Mouse (Mus musculus) hindbrain, embryonic 14.5 days (tissue): ENCODE measurements around the gene Mad2l2. TPM values are rescaled to one million over a fixed set of nuclear protein-coding genes. Genes with fewer than 3 reads are reported as not detected.

ENCODE experiments used
- ATAC-seq: fragments of 200-750 bp; cut with Nextera tagmentation; 2 replicates; pipeline ENCODE4 v1.8.0; 2017; ENCODE audit warnings: moderate number of reproducible peaks, mild to moderate bottlenecking, moderate TSS enrichment, moderate library complexity; ENCODE audit not compliant: low FRiP score
- DNase-seq: peaks from one replicate; pipeline ENCODE4 v3.0.0-alpha.2; 2015; ENCODE audit warnings: low spot score
- H3K27ac ChIP-seq: fragments of 300-500 bp; sonication (generic); 2 replicates; pipeline ENCODE4 v1.5.1; 2014; ENCODE audit warnings: mild to moderate bottlenecking, moderate library complexity
- H3K27me3 ChIP-seq: fragments of 300-500 bp; sonication (generic); 2 replicates; pipeline ENCODE4 v1.6.1; 2014; ENCODE audit warnings: mild to moderate bottlenecking, low read length, mixed read lengths; ENCODE audit not compliant: control insufficient read depth, insufficient read depth
- H3K36me3 ChIP-seq: fragments of 300-500 bp; sonication (generic); replicated peaks from 2 replicates; pipeline ENCODE4 v1.6.1; 2014; ENCODE audit not compliant: control insufficient read depth, insufficient read depth
- H3K4me1 ChIP-seq: fragments of 300-500 bp; sonication (generic); replicated peaks from 2 replicates; pipeline ENCODE4 v1.6.1; 2014; ENCODE audit warnings: antibody characterized with exemption, low read length, mixed read lengths; ENCODE audit not compliant: control insufficient read depth, insufficient read depth
- H3K4me2 ChIP-seq: fragments of 300-500 bp; sonication (generic); replicated peaks from 2 replicates; pipeline ENCODE4 v1.6.1; 2014; ENCODE audit warnings: mild to moderate bottlenecking, moderate library complexity
- H3K4me3 ChIP-seq: fragments of 300-500 bp; sonication (generic); replicated peaks from 2 replicates; pipeline ENCODE4 v1.5.1; 2014; ENCODE audit warnings: mild to moderate bottlenecking, low read length
- H3K9ac ChIP-seq: fragments of 300-500 bp; sonication (generic); 2 replicates; pipeline ENCODE4 v1.6.1; 2014
- H3K9me3 ChIP-seq: fragments of 300-500 bp; sonication (generic); 2 replicates; pipeline ENCODE4 v1.6.1; 2016; ENCODE audit warnings: low read length; ENCODE audit not compliant: control insufficient read depth
- WGBS: fragments of 180-500 bp; shearing (Covaris S2); extraction: QIAGEN DNeasy Blood & Tissue Kit; methylation state at CpG from one replicate; pipeline ENCODE4 v1.1.7; 2014; 5-methylcytosine and 5-hydroxymethylcytosine counted together
- polyA plus RNA-seq: library from polyadenylated mRNA; unstranded; fragments of >200 nt; fragmentation: Nextera tagmentation; extraction: Ambion mirVana; gene quantifications from 2 replicates; pipeline ENCODE4 v1.2.1, GENCODE M21; 2014

The Mad2l2 gene
- polyA plus RNA-seq, 1 experiment from 2014 or later = 124 TPM

GRCm38 (mm10) chr4:148150953-148151266 is 20.7 kb downstream of the Mad2l2 start:
- Histone ChIP-seq H3K9me3 (no peaks in the 10 kb centered on the region), H3K27ac (peak overlapping the region; percentile 93), H3K27me3 (no peaks in the 10 kb centered on the region), H3K36me3 (peaks cover 66% of the 10 kb centered on the region), H3K4me2 (peak overlapping the region; percentile 92), H3K4me1 (0 out of 2 replicates have a peak, but pooled peaks cover 7% of the 10 kb centered on the region), H3K4me3 (peak overlapping the region; percentile 50), H3K9ac (peak overlapping the region; percentile 72; the same call in 1 of the 2 replicates)
- no peak for ATAC-seq
- 46% methylated on average over 3 of the region's 3 CpGs for WGBS
- no peak for DNase-seq

- Histone ChIP-seq H3K27ac (peak within 1 kb of the TSS; percentile 93), H3K4me2 (peak within 1 kb of the TSS; percentile 92), H3K9ac (peak within 1 kb of the TSS; percentile 72), H3K36me3 (peaks cover 66% of the 10 kb centered on the region), H3K4me1 (0 out of 2 replicates have a peak, but pooled peaks cover 7% of the 10 kb centered on the region), H3K27me3 (no peaks in the 10 kb centered on the region), H3K4me3 (peak within 1 kb of the TSS; percentile 50), H3K9me3 (no peaks in the 10 kb centered on the region)
- peak; percentile 83 for DNase-seq
- 1% methylated on average over 57 of the region's 67 CpGs for WGBS
- peak; percentile 90 for ATAC-seq
Measured at GRCm38 (mm10) chr4:148151267-148152168, 21.3 kb downstream of the Mad2l2 start, which contains the start of gene Fbxo6. Fbxo6 (minus strand) TSS chr4:148152140.

GRCm38 (mm10) chr4:148152547-148152946 is 22.4 kb downstream of the Mad2l2 start:
- H3K27me3 ChIP-seq = no peaks in the 10 kb centered on the region
- no peak overlapping the region for H3K4me3 ChIP-seq
- 0 out of 2 replicates have a peak, but pooled peaks cover 7% of the 10 kb centered on the region for H3K4me1 ChIP-seq
- DNase-seq = no peak
- ATAC-seq = no peak
- no peak overlapping the region for H3K4me2 ChIP-seq
- H3K36me3 ChIP-seq = peaks cover 67% of the 10 kb centered on the region
- WGBS = 86% methylated on average over 5 of the region's 5 CpGs
- no peaks in the 10 kb centered on the region for H3K9me3 ChIP-seq
- no peak overlapping the region for H3K9ac ChIP-seq
- H3K27ac ChIP-seq = peak overlapping the region; percentile 93; the same call in 1 of the 2 replicates

- ATAC-seq = no peak
- H3K36me3 ChIP-seq = peaks cover 59% of the 10 kb centered on the region
- no peak for DNase-seq
- H3K27me3 ChIP-seq = no peaks in the 10 kb centered on the region
- no peaks in the 10 kb centered on the region for H3K9me3 ChIP-seq
- H3K4me3 ChIP-seq = no peak overlapping the region
- H3K27ac ChIP-seq = no peak overlapping the region
- WGBS = 90% methylated on average over 4 of the region's 4 CpGs
- H3K4me1 ChIP-seq = peaks cover 20% of the 10 kb centered on the region
- H3K9ac ChIP-seq = no peak overlapping the region
- H3K4me2 ChIP-seq = no peak overlapping the region
Measured at GRCm38 (mm10) chr4:148154006-148154405, 23.8 kb downstream of the Mad2l2 start.

GRCm38 (mm10) chr4:148154982-148155381 is 24.8 kb downstream of the Mad2l2 start:
- ATAC-seq (no peak), DNase-seq (peak; percentile 76)
- no peak overlapping the region for H3K27ac ChIP-seq
- H3K36me3 ChIP-seq = peaks cover 59% of the 10 kb centered on the region
- no peaks in the 10 kb centered on the region for H3K9me3 ChIP-seq
- peaks cover 21% of the 10 kb centered on the region for H3K4me1 ChIP-seq
- H3K4me2 ChIP-seq = no peak overlapping the region
- 50% methylated on average over 3 of the region's 3 CpGs for WGBS
- no peak overlapping the region for H3K4me3 ChIP-seq
- H3K9ac ChIP-seq = no peak overlapping the region
- no peaks in the 10 kb centered on the region for H3K27me3 ChIP-seq

- no peak for DNase-seq
- Histone ChIP-seq H3K4me3 (peak overlapping the region; percentile 76), H3K4me1 (peaks cover 20% of the 10 kb centered on the region), H3K27ac (peak overlapping the region; percentile 91), H3K9ac (peak overlapping the region; percentile 90), H3K27me3 (peaks cover 30% of the 10 kb centered on the region), H3K36me3 (peaks cover 45% of the 10 kb centered on the region), H3K4me2 (peak overlapping the region; percentile 82), H3K9me3 (no peaks in the 10 kb centered on the region)
- ATAC-seq = peak; percentile 5
- 20% methylated on average over 27 of the region's 27 CpGs for WGBS
Measured at GRCm38 (mm10) chr4:148158436-148159348, 28.5 kb downstream of the Mad2l2 start.

GRCm38 (mm10) chr4:148159544-148160435 is 29.6 kb downstream of the Mad2l2 start:
- peaks cover 34% of the 10 kb centered on the region for H3K36me3 ChIP-seq
- H3K9me3 ChIP-seq = no peaks in the 10 kb centered on the region
- H3K4me1 ChIP-seq = peaks cover 29% of the 10 kb centered on the region
- H3K27me3 ChIP-seq = peaks cover 41% of the 10 kb centered on the region
- peak overlapping the region; percentile 76 for H3K4me3 ChIP-seq
- ATAC-seq (peak; percentile 88), DNase-seq (peak; percentile 92)
- peak overlapping the region; percentile 91 for H3K27ac ChIP-seq
- peak overlapping the region; percentile 82 for H3K4me2 ChIP-seq
- WGBS = under 1% methylated on average over 54 of the region's 55 CpGs
- peak overlapping the region; percentile 90 for H3K9ac ChIP-seq
